Mouse (Mus musculus) MEL-GATA-1-ER (cell line): ENCODE measurements around the gene Wdr11.

Source experiments
- DNase-seq: peaks from one replicate; pipeline ENCODE4 v3.0.0-alpha.2; 2012; ENCODE audit warnings: low read depth; ENCODE audit errors: extremely low read depth

Wdr11 gene

GRCm38 (mm10) chr7:129591371-129592131 lies at the start of gene Wdr11:
Gene Wdr11 (plus strand): TSS chr7:129591863.
- DNase-seq: peak; percentile 82

GRCm38 (mm10) chr7:129567541-129567940 lies 24.1 kb upstream of the Wdr11 start:
- no peak for DNase-seq

GRCm38 (mm10) chr7:129568338-129568737 lies 23.3 kb upstream of the Wdr11 start:
- no peak for DNase-seq

- no peak for DNase-seq
Measured at GRCm38 (mm10) chr7:129574471-129574870, 17.2 kb upstream of the Wdr11 start.

- DNase-seq: no peak
Measured at GRCm38 (mm10) chr7:129575110-129575784, 16.4 kb upstream of the Wdr11 start.

GRCm38 (mm10) chr7:129592132-129592745 lies 576 bp downstream of the Wdr11 start:
- no peak for DNase-seq

- no peak for DNase-seq
Measured at GRCm38 (mm10) chr7:129597186-129597585, 5.5 kb downstream of the Wdr11 start.

- no peak for DNase-seq
Measured at GRCm38 (mm10) chr7:129606291-129606690, 14.6 kb downstream of the Wdr11 start.

GRCm38 (mm10) chr7:129621141-129621540 lies 29.5 kb downstream of the Wdr11 start:
- no peak for DNase-seq

- no peak for DNase-seq
Measured at GRCm38 (mm10) chr7:129630351-129630750, 38.7 kb downstream of the Wdr11 start.

- DNase-seq: no peak
Measured at GRCm38 (mm10) chr7:129631453-129631852, 39.8 kb downstream of the Wdr11 start.

- no peak for DNase-seq
Measured at GRCm38 (mm10) chr7:129635898-129636640, 44.4 kb downstream of the Wdr11 start.

- DNase-seq: no peak
Measured at GRCm38 (mm10) chr7:129636992-129637391, 45.3 kb downstream of the Wdr11 start.

GRCm38 (mm10) chr7:129637906-129638475 lies 46.3 kb downstream of the Wdr11 start:
- no peak for DNase-seq

GRCm38 (mm10) chr7:129639006-129639405 lies 47.3 kb downstream of the Wdr11 start:
- no peak for DNase-seq

- DNase-seq: no peak
Measured at GRCm38 (mm10) chr7:129639833-129640232, 48.2 kb downstream of the Wdr11 start.

GRCm38 (mm10) chr7:129643290-129643689 lies 51.6 kb downstream of the Wdr11 start:
- no peak for DNase-seq

- DNase-seq: no peak
Measured at GRCm38 (mm10) chr7:129647798-129648197, 56.1 kb downstream of the Wdr11 start.

GRCm38 (mm10) chr7:129648938-129649337 lies 57.3 kb downstream of the Wdr11 start:
- DNase-seq: peak; percentile 59

- DNase-seq: no peak
Measured at GRCm38 (mm10) chr7:129650717-129651116, 59.1 kb downstream of the Wdr11 start.

GRCm38 (mm10) chr7:129651781-129652180 lies 60.1 kb downstream of the Wdr11 start:
- no peak for DNase-seq
